Mouse (Mus musculus) neural tube, embryonic 12.5 days (tissue): ENCODE measurements at regions not wholly inside any gene's neighbourhood (a gene's known extent, or its start where the extent isn't known, plus 50 kb on each side); places are given as distances from the start of the nearest gene placed in this dataset.

Experiments
- ATAC-seq: fragments of 200-750 bp; cut with Nextera tagmentation; 2 replicates; pipeline ENCODE4 v1.8.0; 2017; ENCODE audit warnings: low read depth, mild to moderate bottlenecking, moderate TSS enrichment, moderate library complexity; ENCODE audit not compliant: low FRiP score
- H3K27ac ChIP-seq: fragments of 300-500 bp; sonication (generic); 2 replicates; pipeline ENCODE4 v1.5.1; 2016
- H3K27me3 ChIP-seq: fragments of 300-500 bp; sonication (generic); replicated peaks from 2 replicates; pipeline ENCODE4 v1.6.1; 2016; ENCODE audit warnings: mild to moderate bottlenecking
- H3K36me3 ChIP-seq: fragments of 300-500 bp; sonication (generic); 2 replicates; pipeline ENCODE4 v1.6.1; 2016; ENCODE audit warnings: mild to moderate bottlenecking
- H3K4me1 ChIP-seq: fragments of 300-500 bp; sonication (generic); 2 replicates; pipeline ENCODE4 v1.6.1; 2016
- H3K4me2 ChIP-seq: fragments of 300-500 bp; sonication (generic); replicated peaks from 2 replicates; pipeline ENCODE4 v1.6.1; 2016; ENCODE audit warnings: mild to moderate bottlenecking
- H3K4me3 ChIP-seq: fragments of 300-500 bp; sonication (generic); 2 replicates; pipeline ENCODE4 v1.5.1; 2016
- H3K9ac ChIP-seq: fragments of 300-500 bp; sonication (generic); 2 replicates; pipeline ENCODE4 v1.6.1; 2016; ENCODE audit warnings: mild to moderate bottlenecking
- H3K9me3 ChIP-seq: fragments of 300-500 bp; sonication (generic); 2 replicates; pipeline ENCODE4 v1.6.1; 2016; ENCODE audit warnings: mild to moderate bottlenecking
- WGBS: fragments of 180-500 bp; shearing (Covaris S2); methylation state at CpG from one replicate; pipeline ENCODE4 v1.1.7; 2016; 5-methylcytosine and 5-hydroxymethylcytosine counted together

DNA sequence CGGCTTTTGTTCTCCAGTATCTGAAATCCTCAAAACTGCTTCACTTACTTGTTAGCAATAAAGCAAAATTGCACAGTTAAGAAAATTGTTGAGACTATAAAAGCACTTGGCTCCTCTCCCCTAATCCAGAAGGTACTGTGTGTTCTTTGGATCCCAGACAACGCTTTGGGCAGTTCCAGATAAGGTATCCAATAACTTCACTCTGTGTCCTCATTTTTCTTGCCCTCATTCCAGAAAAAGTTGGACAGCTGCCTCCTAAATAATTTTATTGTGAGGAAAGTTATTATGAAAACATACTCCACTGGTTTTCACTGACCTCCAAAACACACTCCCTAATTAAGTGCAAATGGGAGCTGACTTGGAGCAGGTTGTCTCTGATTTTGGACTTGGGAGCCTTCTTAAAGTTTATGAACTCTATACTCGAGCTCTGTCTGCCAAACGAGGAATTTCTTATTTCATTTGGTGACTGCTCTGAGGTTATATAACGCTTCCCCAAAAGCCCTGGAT is 285.2 kb downstream of the Hlx start:
- WGBS: 77% methylated on average over 5 of the region's 5 CpGs
- H3K36me3 ChIP-seq: no peaks in the 10 kb centered on the region
- H3K4me1 ChIP-seq: no peaks in the 10 kb centered on the region
- H3K4me3 ChIP-seq: no peak overlapping the region
- H3K27ac ChIP-seq: no peak overlapping the region
- no peaks in the 10 kb centered on the region; the same call in 1 of the 2 replicates for H3K27me3 ChIP-seq
- no peak for ATAC-seq
- H3K9ac ChIP-seq: no peak overlapping the region
- no peaks in the 10 kb centered on the region for H3K9me3 ChIP-seq
- no peak overlapping the region for H3K4me2 ChIP-seq

DNA sequence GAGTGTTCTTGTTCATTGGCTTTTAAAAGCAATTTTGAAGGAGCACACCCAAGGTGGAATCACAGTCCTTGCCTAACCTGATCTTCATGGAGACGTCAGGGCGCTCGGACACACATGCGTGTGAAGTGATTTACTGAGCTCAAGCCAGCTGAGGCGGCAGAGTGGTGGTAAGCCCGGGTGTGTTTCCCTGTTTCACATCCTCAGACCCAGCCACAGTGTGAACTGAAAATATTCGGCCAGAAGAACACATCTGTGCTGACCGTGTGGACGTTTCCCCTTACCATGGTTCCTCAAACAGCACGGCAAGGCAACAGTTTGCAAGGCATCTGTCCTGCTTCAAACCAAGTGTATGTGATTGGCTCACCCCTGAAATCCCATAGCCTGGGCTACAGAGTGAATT is 288.2 kb downstream of the Hlx start:
- Histone ChIP-seq H3K36me3 (no peaks in the 10 kb centered on the region), H3K4me3 (no peak overlapping the region), H3K9me3 (no peaks in the 10 kb centered on the region), H3K27ac (no peak overlapping the region), H3K4me2 (no peak overlapping the region), H3K27me3 (no peaks in the 10 kb centered on the region; the same call in 1 of the 2 replicates), H3K4me1 (no peaks in the 10 kb centered on the region), H3K9ac (no peak overlapping the region)
- WGBS: 88% methylated on average over 10 of the region's 10 CpGs
- no peak for ATAC-seq

- Histone ChIP-seq H3K9me3 (no peaks in the 10 kb centered on the region), H3K27me3 (no peaks in the 10 kb centered on the region; the same call in 1 of the 2 replicates), H3K4me1 (no peaks in the 10 kb centered on the region), H3K4me2 (no peak overlapping the region), H3K4me3 (no peak overlapping the region), H3K9ac (no peak overlapping the region), H3K27ac (no peak overlapping the region), H3K36me3 (no peaks in the 10 kb centered on the region)
- 87% methylated on average over 3 of the region's 3 CpGs for WGBS
- ATAC-seq: no peak
Observed at GRCm38 (mm10) chr1:184442701-184443100, 289.7 kb downstream of the Hlx start.

GRCm38 (mm10) chr1:184441005-184441557 is 291.3 kb downstream of the Hlx start:
- no peak overlapping the region for H3K9ac ChIP-seq
- WGBS: 5% methylated on average over 18 of the region's 18 CpGs
- H3K27ac ChIP-seq: no peak overlapping the region

DNA sequence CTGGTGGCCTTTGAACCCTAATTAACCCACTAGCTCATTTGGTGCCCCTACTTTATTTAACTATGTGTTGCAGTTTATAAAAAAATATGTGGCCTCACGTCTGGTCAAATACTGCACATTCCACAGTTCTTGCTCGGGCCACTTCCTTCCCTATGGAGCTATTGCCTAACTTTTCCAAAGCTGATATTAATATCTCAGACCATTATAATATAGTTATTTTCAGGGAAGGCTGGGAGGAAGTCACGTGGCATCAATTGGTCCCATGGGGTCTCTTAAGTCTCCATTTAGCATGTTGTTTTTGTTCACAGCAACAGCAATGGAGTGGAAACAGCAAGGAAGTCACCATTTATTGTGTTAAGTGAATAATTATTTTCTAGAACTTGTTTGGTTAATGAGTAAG is 292.9 kb downstream of the Hlx start:
- Histone ChIP-seq H3K4me1 (no peaks in the 10 kb centered on the region), H3K36me3 (no peaks in the 10 kb centered on the region), H3K9ac (no peak overlapping the region), H3K9me3 (no peaks in the 10 kb centered on the region), H3K27ac (no peak overlapping the region), H3K4me3 (no peak overlapping the region), H3K4me2 (no peak overlapping the region), H3K27me3 (no peaks in the 10 kb centered on the region; the same call in 1 of the 2 replicates)
- WGBS: 56% methylated on average over 3 of the region's 3 CpGs
- no peak for ATAC-seq

More at GRCm38 (mm10) chr1:184441005-184441557, 291.3 kb downstream of the Hlx start:
- ATAC-seq: peak; percentile 87
- no peaks in the 10 kb centered on the region for H3K4me1 ChIP-seq
- H3K4me2 ChIP-seq: peak overlapping the region; percentile 60
- no peaks in the 10 kb centered on the region; the same call in 1 of the 2 replicates for H3K27me3 ChIP-seq
- H3K36me3 ChIP-seq: no peaks in the 10 kb centered on the region
- H3K4me3 ChIP-seq: peak overlapping the region; percentile 25
- H3K9me3 ChIP-seq: no peaks in the 10 kb centered on the region

DNA sequence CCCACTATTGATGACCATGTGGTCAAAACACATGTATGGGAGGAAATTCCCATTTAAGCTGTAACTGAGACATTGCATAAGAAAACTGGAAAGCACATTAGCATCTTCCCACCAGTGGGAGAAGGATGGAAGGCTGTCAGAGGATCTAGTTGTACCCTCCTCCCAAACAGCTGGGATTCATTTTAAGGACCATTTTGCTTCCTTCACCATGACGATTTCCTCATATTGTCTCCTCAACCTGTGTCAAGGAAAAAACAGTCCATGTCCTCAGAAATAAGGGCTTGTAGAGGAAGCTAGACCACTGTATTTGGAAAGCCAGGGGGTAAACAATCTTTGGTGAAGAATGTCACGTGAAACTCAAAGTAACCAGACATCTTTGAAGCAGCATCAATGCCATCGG is 296.0 kb downstream of the Hlx start:
- H3K4me3 ChIP-seq: no peak overlapping the region
- no peaks in the 10 kb centered on the region for H3K27me3 ChIP-seq
- no peaks in the 10 kb centered on the region for H3K9me3 ChIP-seq
- H3K9ac ChIP-seq: no peak overlapping the region
- H3K4me2 ChIP-seq: no peak overlapping the region
- H3K4me1 ChIP-seq: no peaks in the 10 kb centered on the region
- H3K27ac ChIP-seq: no peak overlapping the region
- no peak for ATAC-seq
- 82% methylated on average over 3 of the region's 3 CpGs for WGBS
- no peaks in the 10 kb centered on the region for H3K36me3 ChIP-seq

- Histone ChIP-seq H3K9ac (no peak overlapping the region), H3K9me3 (no peaks in the 10 kb centered on the region), H3K4me1 (no peaks in the 10 kb centered on the region), H3K27ac (no peak overlapping the region), H3K36me3 (no peaks in the 10 kb centered on the region), H3K4me3 (no peak overlapping the region), H3K4me2 (no peak overlapping the region), H3K27me3 (no peaks in the 10 kb centered on the region)
- no peak for ATAC-seq
- WGBS: 39% methylated on average over 8 of the region's 8 CpGs
Observed at GRCm38 (mm10) chr1:184428612-184429011, 303.8 kb downstream of the Hlx start.

DNA sequence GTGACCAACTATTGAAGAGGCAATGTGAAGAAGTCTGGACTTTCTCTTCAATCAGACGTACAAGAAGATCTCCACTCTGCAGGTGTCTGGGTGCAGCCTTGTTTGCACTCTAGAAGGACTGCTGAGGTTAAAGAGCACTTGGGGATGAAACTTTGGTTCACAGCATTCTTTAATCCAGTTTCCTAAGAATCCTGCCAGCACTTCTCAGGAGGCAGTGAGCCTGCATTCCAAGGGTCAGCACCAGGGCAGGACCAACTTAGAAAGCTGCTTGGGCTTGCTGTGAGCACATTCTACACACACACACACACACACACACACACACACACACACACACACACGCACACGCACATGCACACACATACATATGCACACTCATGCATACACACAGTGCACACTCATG is 304.4 kb downstream of the Hlx start:
- Histone ChIP-seq H3K4me3 (no peak overlapping the region), H3K4me2 (no peak overlapping the region), H3K27ac (no peak overlapping the region), H3K4me1 (no peaks in the 10 kb centered on the region), H3K9me3 (no peaks in the 10 kb centered on the region), H3K36me3 (no peaks in the 10 kb centered on the region), H3K27me3 (no peaks in the 10 kb centered on the region), H3K9ac (no peak overlapping the region)
- WGBS: 90% methylated on average over 3 of the region's 3 CpGs
- no peak for ATAC-seq

DNA sequence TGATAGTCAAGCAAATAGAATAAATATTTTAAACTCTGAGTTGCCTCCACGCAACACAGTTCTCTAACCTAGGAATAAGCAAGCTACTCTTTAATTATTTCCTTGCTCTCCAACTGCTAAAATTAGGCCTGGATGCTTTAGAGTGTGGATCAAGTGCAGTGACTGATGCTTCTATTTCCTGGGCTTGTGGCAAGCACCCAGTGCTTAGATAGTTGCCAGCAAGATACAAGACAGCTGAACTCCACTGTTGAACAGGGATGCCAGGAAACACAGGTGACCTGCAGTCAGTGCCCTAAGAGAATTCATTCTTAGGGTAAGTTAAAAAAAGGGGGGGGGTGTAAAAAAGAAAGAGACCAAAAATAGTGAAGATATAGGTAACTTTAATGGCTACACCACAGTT is 306.7 kb downstream of the Hlx start:
- WGBS: 98% methylated on average over 1 of the region's 1 CpGs
- Histone ChIP-seq H3K4me2 (no peak overlapping the region), H3K27ac (no peak overlapping the region), H3K4me3 (no peak overlapping the region), H3K4me1 (no peaks in the 10 kb centered on the region), H3K36me3 (no peaks in the 10 kb centered on the region), H3K9me3 (no peaks in the 10 kb centered on the region), H3K27me3 (no peaks in the 10 kb centered on the region), H3K9ac (no peak overlapping the region)
- ATAC-seq: no peak

DNA sequence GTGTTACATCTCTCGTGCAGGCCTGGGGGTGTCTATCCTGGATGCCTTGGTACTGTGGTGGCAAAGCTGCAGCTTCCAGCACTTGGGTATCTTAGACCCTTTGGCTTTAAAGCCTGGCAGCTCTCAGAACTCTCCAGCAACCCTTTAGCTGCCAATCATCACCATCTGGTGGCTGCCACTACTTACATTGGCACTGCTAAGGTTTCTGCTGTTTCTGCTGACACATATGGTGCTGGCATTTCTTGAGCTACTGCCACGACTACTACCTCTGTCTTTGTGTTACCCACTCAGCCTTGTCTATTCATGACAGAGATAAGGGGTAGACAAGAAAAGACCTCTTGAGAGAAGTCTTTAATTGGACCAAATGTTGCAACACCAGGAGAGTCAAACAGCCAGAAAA is 308.4 kb downstream of the Hlx start:
- no peaks in the 10 kb centered on the region for H3K4me1 ChIP-seq
- H3K27ac ChIP-seq: no peak overlapping the region
- WGBS: 91% methylated on average over 2 of the region's 2 CpGs
- no peak overlapping the region for H3K4me2 ChIP-seq
- no peak for ATAC-seq
- H3K36me3 ChIP-seq: no peaks in the 10 kb centered on the region
- H3K4me3 ChIP-seq: no peak overlapping the region
- no peak overlapping the region for H3K9ac ChIP-seq
- H3K27me3 ChIP-seq: no peaks in the 10 kb centered on the region
- H3K9me3 ChIP-seq: no peaks in the 10 kb centered on the region

DNA sequence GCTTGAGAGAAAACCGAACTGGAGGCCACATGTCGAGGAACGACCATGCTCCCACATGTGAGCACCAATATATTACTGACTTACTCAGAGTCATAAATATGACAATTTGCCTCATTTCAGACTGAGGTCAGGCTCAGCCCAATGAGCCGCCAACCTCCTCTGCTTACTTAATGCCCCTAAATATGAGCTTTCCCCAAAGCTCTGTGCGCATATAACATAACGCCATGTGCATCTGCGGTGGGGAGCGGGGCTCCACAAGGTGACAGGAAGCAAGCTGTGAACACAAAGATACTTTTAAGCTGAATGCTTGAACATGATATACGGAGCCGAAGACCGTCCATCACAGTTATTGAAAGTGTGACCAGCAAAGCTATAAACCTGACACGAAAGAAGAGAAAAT is 319.8 kb downstream of the Hlx start:
- no peaks in the 10 kb centered on the region for H3K27me3 ChIP-seq
- no peaks in the 10 kb centered on the region for H3K4me1 ChIP-seq
- ATAC-seq: no peak
- 72% methylated on average over 12 of the region's 12 CpGs for WGBS
- H3K9me3 ChIP-seq: no peaks in the 10 kb centered on the region
- H3K4me3 ChIP-seq: no peak overlapping the region
- H3K4me2 ChIP-seq: no peak overlapping the region
- no peak overlapping the region for H3K27ac ChIP-seq
- H3K9ac ChIP-seq: no peak overlapping the region
- H3K36me3 ChIP-seq: no peaks in the 10 kb centered on the region

DNA sequence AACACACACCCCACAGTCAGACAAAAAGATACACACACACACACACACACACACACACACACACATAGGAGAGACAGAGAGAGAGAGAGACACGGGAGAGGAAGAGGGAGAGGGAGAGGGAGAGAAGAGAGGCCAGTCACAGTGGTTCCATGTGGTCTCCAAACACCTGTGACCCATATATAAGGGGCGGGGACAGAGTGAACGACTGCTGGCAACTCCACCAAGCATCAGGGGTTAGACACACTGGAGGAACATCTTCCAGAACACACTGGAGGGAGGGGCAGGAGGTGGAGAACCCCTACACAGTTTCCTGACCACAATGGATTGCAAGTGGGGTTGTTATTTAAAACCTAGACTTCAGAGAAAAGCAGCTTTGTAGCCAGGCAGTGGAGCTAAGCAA is 321.4 kb downstream of the Hlx start:
- 53% methylated on average over 3 of the region's 3 CpGs for WGBS

DNA sequence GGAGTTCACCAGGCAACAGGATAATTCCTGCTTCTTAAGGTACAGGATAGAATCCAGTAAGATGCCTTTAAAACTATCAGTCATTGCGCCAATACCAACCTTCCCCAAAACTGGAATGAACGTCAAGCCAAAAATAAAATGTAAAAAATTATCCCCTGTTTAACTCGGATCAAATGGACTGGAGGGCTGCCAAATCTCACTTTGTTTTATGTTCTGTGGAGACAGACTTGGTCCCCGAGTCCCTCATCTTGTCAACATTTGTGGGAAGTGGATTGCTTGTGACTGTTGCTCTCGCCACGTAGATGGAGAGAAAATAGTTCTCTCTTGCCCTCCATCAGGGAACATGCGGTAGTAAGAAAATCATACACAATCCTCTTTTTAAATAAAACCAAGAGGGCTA is 322.4 kb downstream of the Hlx start:
- no peak overlapping the region for H3K9ac ChIP-seq
- H3K27me3 ChIP-seq: no peaks in the 10 kb centered on the region
- WGBS: 81% methylated on average over 7 of the region's 7 CpGs
- H3K9me3 ChIP-seq: no peaks in the 10 kb centered on the region
- no peaks in the 10 kb centered on the region for H3K4me1 ChIP-seq
- H3K27ac ChIP-seq: no peak overlapping the region
- no peak overlapping the region for H3K4me3 ChIP-seq
- no peaks in the 10 kb centered on the region for H3K36me3 ChIP-seq
- H3K4me2 ChIP-seq: no peak overlapping the region
- ATAC-seq: no peak

More for the DNA sequence above, 321.4 kb downstream of the Hlx start:
- no peak overlapping the region for H3K4me2 ChIP-seq
- no peak overlapping the region for H3K9ac ChIP-seq
- no peaks in the 10 kb centered on the region for H3K36me3 ChIP-seq
- ATAC-seq: no peak
- no peaks in the 10 kb centered on the region for H3K4me1 ChIP-seq
- no peaks in the 10 kb centered on the region for H3K27me3 ChIP-seq
- no peak overlapping the region for H3K27ac ChIP-seq
- H3K4me3 ChIP-seq: no peak overlapping the region
- no peaks in the 10 kb centered on the region for H3K9me3 ChIP-seq
